Mouse (Mus musculus) lung, embryonic 16.5 days (tissue): ENCODE measurements at regions not wholly inside any gene's neighbourhood (a gene's known extent, or its start where the extent isn't known, plus 50 kb on each side); places are given as distances from the start of the nearest gene placed in this dataset.

Source experiments
- ATAC-seq: fragments of 200-750 bp; cut with Nextera tagmentation; 2 replicates; pipeline ENCODE4 v1.8.0; 2017; ENCODE audit warnings: low read depth, mild to moderate bottlenecking, moderate library complexity
- H3K27ac ChIP-seq: fragments of 300-500 bp; sonication (generic); 2 replicates; pipeline ENCODE4 v1.5.1; 2014; ENCODE audit warnings: mild to moderate bottlenecking, control low read depth, low read length
- H3K27me3 ChIP-seq: fragments of 300-500 bp; sonication (generic); 2 replicates; pipeline ENCODE4 v1.6.1; 2014; ENCODE audit warnings: low read depth, low read length, mixed read lengths; ENCODE audit not compliant: control insufficient read depth, insufficient read depth
- H3K36me3 ChIP-seq: fragments of 300-500 bp; sonication (generic); 2 replicates; pipeline ENCODE4 v1.6.1; 2014; ENCODE audit warnings: low read length; ENCODE audit not compliant: control insufficient read depth, insufficient read depth
- H3K4me1 ChIP-seq: fragments of 300-500 bp; sonication (generic); replicated peaks from 2 replicates; pipeline ENCODE4 v1.6.1; 2014; ENCODE audit warnings: low read length, mixed read lengths; ENCODE audit not compliant: control insufficient read depth, insufficient read depth
- H3K4me2 ChIP-seq: fragments of 300-500 bp; sonication (generic); 2 replicates; pipeline ENCODE4 v1.6.1; 2014; ENCODE audit warnings: low read depth, low read length, control low read depth
- H3K4me3 ChIP-seq: fragments of 300-500 bp; sonication (generic); 2 replicates; pipeline ENCODE4 v1.5.1; 2014; ENCODE audit warnings: mild to moderate bottlenecking, low read length, control low read depth
- H3K9ac ChIP-seq: fragments of 300-500 bp; sonication (generic); 2 replicates; pipeline ENCODE4 v1.6.1; 2014; ENCODE audit warnings: low read length, control low read depth
- H3K9me3 ChIP-seq: fragments of 300-500 bp; sonication (generic); 2 replicates; pipeline ENCODE4 v1.6.1; 2016; ENCODE audit warnings: low read length; ENCODE audit not compliant: control insufficient read depth
- WGBS: fragments of 180-500 bp; shearing (Covaris S2); extraction: QIAGEN DNeasy Blood & Tissue Kit; methylation state at CpG from one replicate; pipeline ENCODE4 v1.1.7; 2014; 5-methylcytosine and 5-hydroxymethylcytosine counted together

DNA sequence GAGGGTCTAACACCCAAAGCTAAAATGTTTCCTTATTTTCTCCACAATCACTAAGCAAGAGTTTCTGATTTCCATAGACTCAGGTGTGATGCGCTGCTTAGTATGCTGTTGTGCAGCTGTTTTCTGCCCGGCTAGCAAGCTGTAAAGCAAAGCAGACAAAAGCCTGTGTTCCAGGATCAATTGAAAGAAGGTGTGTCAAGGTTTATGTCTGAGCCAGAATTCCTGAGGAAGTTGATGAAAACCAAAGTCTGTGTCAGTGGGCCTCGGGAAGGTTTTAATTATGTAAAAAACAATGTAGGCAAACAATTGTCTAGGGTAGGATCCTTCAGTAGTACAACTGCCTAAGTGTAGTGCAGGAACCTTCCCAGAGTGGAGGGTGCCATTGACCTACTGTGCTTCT, 604.6 kb downstream of the Dcdc2c start:
- no peak overlapping the region for H3K4me3 ChIP-seq
- no peaks in the 10 kb centered on the region for H3K4me1 ChIP-seq
- no peak overlapping the region for H3K4me2 ChIP-seq
- no peak overlapping the region for H3K27ac ChIP-seq
- H3K36me3 ChIP-seq: no peaks in the 10 kb centered on the region
- H3K9me3 ChIP-seq: no peaks in the 10 kb centered on the region
- WGBS: 67% methylated on average over 3 of the region's 3 CpGs
- no peak for ATAC-seq
- H3K9ac ChIP-seq: no peak overlapping the region
- no peaks in the 10 kb centered on the region for H3K27me3 ChIP-seq

DNA sequence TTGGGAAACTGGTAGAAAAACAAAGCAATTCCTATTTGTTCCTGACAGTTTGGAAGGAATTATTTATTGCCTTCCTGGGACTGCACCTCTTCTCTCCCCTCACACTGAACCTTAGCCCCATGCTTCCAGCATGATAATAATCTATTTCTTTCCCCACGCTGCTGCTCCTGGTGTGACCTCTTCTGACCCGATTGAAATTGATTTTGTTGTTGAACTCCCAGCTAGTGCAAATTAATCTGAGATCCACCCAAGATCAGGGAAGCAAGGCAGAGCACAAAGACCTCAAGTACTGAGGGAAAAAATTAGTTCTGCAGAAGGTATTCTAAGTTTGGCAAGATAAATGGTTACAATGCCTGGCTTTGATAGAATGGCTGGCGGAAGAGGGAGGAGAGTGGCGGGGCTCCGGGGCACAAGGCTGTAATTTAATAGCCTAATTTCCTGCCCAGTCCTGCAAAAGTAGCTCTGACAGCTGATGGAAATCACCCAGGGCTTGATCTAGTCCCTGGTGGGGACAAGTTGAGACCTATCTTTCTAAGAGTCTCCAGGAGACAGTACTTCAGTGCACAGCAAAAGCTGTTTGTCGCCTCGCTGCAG, 604.6 kb upstream of the Sox11 start:
- Histone ChIP-seq H3K4me1 (no peaks in the 10 kb centered on the region), H3K4me3 (no peak overlapping the region), H3K9ac (no peak overlapping the region), H3K27me3 (no peaks in the 10 kb centered on the region), H3K9me3 (no peaks in the 10 kb centered on the region), H3K27ac (no peak overlapping the region), H3K36me3 (no peaks in the 10 kb centered on the region), H3K4me2 (no peak overlapping the region)
- WGBS: 35% methylated on average over 7 of the region's 7 CpGs
- ATAC-seq: no peak

DNA sequence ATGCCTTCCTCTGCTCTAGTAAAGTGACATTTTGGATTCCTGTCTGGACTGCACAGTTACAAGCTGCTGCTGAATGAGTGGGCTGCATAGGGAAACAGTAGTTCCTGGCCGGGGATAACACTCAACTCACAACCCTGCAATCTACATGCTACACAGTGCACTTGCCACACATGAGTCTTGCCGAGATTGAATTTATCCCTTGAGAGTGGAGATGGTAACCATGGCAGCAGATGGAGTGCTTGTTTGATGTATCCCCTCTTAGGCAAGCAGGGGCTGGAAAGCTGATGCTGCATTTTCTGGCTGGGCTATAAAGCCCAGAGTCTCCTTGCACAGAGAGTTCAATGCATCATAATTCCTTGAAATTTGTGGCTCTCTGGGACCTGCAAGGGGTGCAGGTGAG, 603.0 kb upstream of the Sox11 start:
- Histone ChIP-seq H3K27me3 (no peaks in the 10 kb centered on the region), H3K4me3 (no peak overlapping the region), H3K4me2 (no peak overlapping the region), H3K27ac (no peak overlapping the region), H3K9ac (no peak overlapping the region), H3K36me3 (no peaks in the 10 kb centered on the region), H3K9me3 (no peaks in the 10 kb centered on the region), H3K4me1 (no peaks in the 10 kb centered on the region)
- ATAC-seq: no peak
- WGBS: 14% methylated on average over 2 of the region's 2 CpGs

DNA sequence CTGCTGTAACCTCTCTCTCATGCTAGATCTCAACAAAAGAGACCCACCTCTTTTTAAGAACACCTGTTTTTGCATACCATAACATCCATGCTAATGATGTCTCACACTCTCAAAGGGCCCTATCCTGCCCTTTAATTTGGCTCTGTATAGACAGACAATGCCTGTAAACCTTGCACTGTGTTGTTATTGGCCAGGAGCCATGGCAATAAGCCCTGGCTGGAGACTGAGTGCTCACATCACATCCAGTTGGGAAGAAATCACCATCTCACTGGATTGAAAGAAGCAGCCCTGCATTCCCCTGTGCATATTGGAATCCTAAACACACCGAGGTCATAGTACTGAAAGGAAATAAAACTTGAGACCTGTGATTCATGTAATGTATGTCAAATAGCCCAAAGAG, 598.7 kb upstream of the Sox11 start:
- no peaks in the 10 kb centered on the region for H3K36me3 ChIP-seq
- H3K4me1 ChIP-seq: no peaks in the 10 kb centered on the region
- ATAC-seq: no peak
- H3K4me2 ChIP-seq: no peak overlapping the region
- no peak overlapping the region for H3K27ac ChIP-seq
- no peaks in the 10 kb centered on the region for H3K9me3 ChIP-seq
- no peaks in the 10 kb centered on the region for H3K27me3 ChIP-seq
- no peak overlapping the region for H3K9ac ChIP-seq
- WGBS: 42% methylated on average over 1 of the region's 1 CpGs
- H3K4me3 ChIP-seq: no peak overlapping the region

- no peaks in the 10 kb centered on the region for H3K27me3 ChIP-seq
- peaks cover 8% of the 10 kb centered on the region for H3K4me1 ChIP-seq
- no peaks in the 10 kb centered on the region for H3K36me3 ChIP-seq
- no peak overlapping the region for H3K4me3 ChIP-seq
- H3K27ac ChIP-seq: no peak overlapping the region
- ATAC-seq: peak; percentile 43; the same call in 1 of the 2 replicates
- H3K4me2 ChIP-seq: no peak overlapping the region
- 27% methylated on average over 7 of the region's 7 CpGs for WGBS
- H3K9ac ChIP-seq: no peak overlapping the region
- H3K9me3 ChIP-seq: no peaks in the 10 kb centered on the region
These were observed 590.2 kb upstream of the Sox11 start for GRCm38 (mm10) chr12:27932382-27933140.

GRCm38 (mm10) chr12:27928366-27928963, 586.1 kb upstream of the Sox11 start:
- Histone ChIP-seq H3K4me1 (peaks cover 8% of the 10 kb centered on the region), H3K4me2 (no peak overlapping the region), H3K36me3 (no peaks in the 10 kb centered on the region), H3K9me3 (no peaks in the 10 kb centered on the region), H3K27me3 (no peaks in the 10 kb centered on the region), H3K27ac (no peak overlapping the region), H3K9ac (no peak overlapping the region), H3K4me3 (no peak overlapping the region)
- 40% methylated on average over 11 of the region's 11 CpGs for WGBS
- ATAC-seq: peak; percentile 70; the same call in 1 of the 2 replicates

GRCm38 (mm10) chr12:27926730-27927129, 584.4 kb upstream of the Sox11 start:
- WGBS: 87% methylated on average over 6 of the region's 6 CpGs
- Histone ChIP-seq H3K4me1 (peaks cover 8% of the 10 kb centered on the region), H3K27ac (no peak overlapping the region), H3K27me3 (no peaks in the 10 kb centered on the region), H3K9me3 (no peaks in the 10 kb centered on the region), H3K36me3 (no peaks in the 10 kb centered on the region), H3K4me2 (no peak overlapping the region), H3K9ac (no peak overlapping the region), H3K4me3 (no peak overlapping the region)
- no peak for ATAC-seq

GRCm38 (mm10) chr12:27920607-27921006, 578.2 kb upstream of the Sox11 start:
- H3K4me2 ChIP-seq: no peak overlapping the region
- 67% methylated on average over 1 of the region's 1 CpGs for WGBS

GRCm38 (mm10) chr12:27916401-27916920, 574.1 kb upstream of the Sox11 start:
- Histone ChIP-seq H3K4me3 (no peak overlapping the region), H3K4me1 (no peaks in the 10 kb centered on the region), H3K9me3 (no peaks in the 10 kb centered on the region), H3K27me3 (no peaks in the 10 kb centered on the region), H3K36me3 (no peaks in the 10 kb centered on the region), H3K27ac (no peak overlapping the region), H3K4me2 (no peak overlapping the region), H3K9ac (no peak overlapping the region)
- 40% methylated on average over 3 of the region's 3 CpGs for WGBS
- ATAC-seq: peak; percentile 74

More at GRCm38 (mm10) chr12:27920607-27921006, 578.2 kb upstream of the Sox11 start:
- Histone ChIP-seq H3K27ac (no peak overlapping the region), H3K36me3 (no peaks in the 10 kb centered on the region), H3K4me1 (no peaks in the 10 kb centered on the region), H3K9me3 (no peaks in the 10 kb centered on the region), H3K27me3 (no peaks in the 10 kb centered on the region), H3K4me3 (no peak overlapping the region), H3K9ac (no peak overlapping the region)
- no peak for ATAC-seq
